Mouse (Mus musculus): ENCODE results near the gene Pon1.

Pon1 gene

GRCm38 (mm10) chr6:5177967-5178891 is 15.5 kb downstream of the Pon1 start:
- no peak for DNase-seq

GRCm38 (mm10) chr6:5174179-5174812 is 19.4 kb downstream of the Pon1 start:
- no peak for DNase-seq

GRCm38 (mm10) chr6:5172571-5172970 is 21.2 kb downstream of the Pon1 start:
- DNase-seq, result no peak

GRCm38 (mm10) chr6:5171418-5171817 is 22.3 kb downstream of the Pon1 start:
- DNase-seq, result no peak

- no peak for DNase-seq
Observed at GRCm38 (mm10) chr6:5168158-5168557, 25.6 kb downstream of the Pon1 start.

GRCm38 (mm10) chr6:5167051-5167677 is 26.6 kb downstream of the Pon1 start:
- no peak for DNase-seq

GRCm38 (mm10) chr6:5164855-5165254 is 28.9 kb downstream of the Pon1 start:
- DNase-seq, result no peak

- DNase-seq, result no peak
Observed at GRCm38 (mm10) chr6:5163507-5164144, 30.1 kb downstream of the Pon1 start.

- DNase-seq, result no peak
Observed at GRCm38 (mm10) chr6:5162052-5162451, 31.7 kb downstream of the Pon1 start.

GRCm38 (mm10) chr6:5159385-5159791 is 34.4 kb downstream of the Pon1 start:
- no peak for DNase-seq

GRCm38 (mm10) chr6:5156541-5157425 is 37.0 kb downstream of the Pon1 start:
- no peak for DNase-seq

GRCm38 (mm10) chr6:5155313-5155927 is 38.3 kb downstream of the Pon1 start:
- no peak for DNase-seq

GRCm38 (mm10) chr6:5154786-5155185 is 39.0 kb downstream of the Pon1 start:
- DNase-seq, result no peak

- DNase-seq, result no peak
Observed at GRCm38 (mm10) chr6:5152185-5152584, 41.6 kb downstream of the Pon1 start.

GRCm38 (mm10) chr6:5151171-5151570 is 42.6 kb downstream of the Pon1 start:
- no peak for DNase-seq

- no peak for DNase-seq
Observed at GRCm38 (mm10) chr6:5149941-5150340, 43.8 kb downstream of the Pon1 start.

- DNase-seq, result no peak
Observed at GRCm38 (mm10) chr6:5147488-5148142, 46.1 kb downstream of the Pon1 start.

- DNase-seq, result no peak
Observed at GRCm38 (mm10) chr6:5139666-5140065, 54.1 kb downstream of the Pon1 start.

- no peak for DNase-seq
Observed at GRCm38 (mm10) chr6:5138875-5139631, 54.7 kb downstream of the Pon1 start.

GRCm38 (mm10) chr6:5136046-5136445 is 57.7 kb downstream of the Pon1 start:
- peak; percentile 1 to 26 for DNase-seq
